Mouse (Mus musculus): Measurements from ENCODE around the gene Clk2.

Gene Clk2

DNA sequence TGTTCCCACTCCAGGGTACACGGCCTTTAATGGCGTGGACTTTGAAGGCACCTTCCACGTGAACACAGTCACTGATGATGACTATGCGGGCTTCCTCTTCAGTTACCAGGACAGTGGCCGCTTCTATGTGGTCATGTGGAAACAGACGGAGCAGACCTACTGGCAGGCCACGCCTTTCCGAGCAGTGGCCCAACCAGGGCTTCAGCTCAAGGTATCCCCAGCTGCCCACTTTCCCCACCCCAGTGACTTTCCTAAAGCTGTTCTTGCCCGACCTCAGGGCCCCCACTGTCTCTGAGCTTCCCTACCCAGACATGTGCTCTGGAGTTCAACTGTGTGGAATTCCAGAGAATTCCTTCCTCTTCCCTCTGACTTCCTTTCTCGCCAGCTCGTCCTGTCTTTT lies 60.2 kb downstream of the Clk2 start:
- DNase-seq (ENCODE audit: low read depth): no peak

DNA sequence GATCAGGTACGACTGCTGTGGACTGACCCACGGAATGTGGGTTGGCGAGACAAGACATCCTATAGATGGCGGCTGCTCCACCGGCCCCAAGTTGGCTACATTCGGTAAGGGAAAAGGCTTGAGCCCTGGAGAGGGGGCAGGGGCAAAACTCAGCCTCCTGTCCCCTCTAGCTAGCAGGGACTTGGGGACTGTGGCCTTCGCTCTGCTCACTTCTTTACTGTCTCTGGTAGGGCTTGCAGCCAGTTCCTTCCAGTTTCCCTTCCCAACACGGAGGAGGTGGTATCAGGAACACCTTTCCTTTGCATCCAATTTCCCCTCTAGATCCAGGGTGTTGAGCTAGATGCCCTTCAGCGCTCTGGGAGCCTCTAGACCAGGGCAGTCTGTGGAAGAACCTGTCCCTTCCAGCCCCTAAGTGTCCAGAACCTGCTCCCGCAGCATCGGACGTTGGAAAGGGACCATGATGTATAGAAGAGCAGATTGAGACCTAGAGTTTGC lies 60.8 kb downstream of the Clk2 start:
- no peak for DNase-seq (ENCODE audit: low read depth)

GRCm38 (mm10) chr3:89225918-89226317 lies 61.3 kb downstream of the Clk2 start:
- DNase-seq (ENCODE audit: low read depth): no peak

DNA sequence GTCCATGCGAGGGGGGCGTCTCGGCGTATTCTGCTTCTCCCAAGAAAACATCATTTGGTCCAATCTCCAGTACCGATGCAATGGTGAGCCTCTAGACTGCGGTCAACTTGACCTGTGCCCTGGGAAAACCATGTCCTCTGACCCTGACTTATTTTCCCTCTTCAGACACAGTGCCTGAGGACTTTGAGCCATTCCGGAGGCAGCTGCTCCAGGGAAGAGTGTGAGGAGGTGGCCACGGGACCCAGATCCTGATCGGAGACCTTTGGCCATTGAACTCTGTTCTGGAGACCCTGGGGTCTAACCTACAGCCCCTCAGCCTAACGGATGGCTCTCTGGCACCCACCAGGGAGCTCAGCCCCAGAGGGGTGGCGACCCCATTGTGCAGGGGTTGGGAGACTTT lies 61.8 kb downstream of the Clk2 start:
- DNase-seq (ENCODE audit: low read depth): no peak

Data from NIH3T3 (cell line).